ENCODE assay signal across 8 mouse cellular contexts in the genomic region with DNA sequence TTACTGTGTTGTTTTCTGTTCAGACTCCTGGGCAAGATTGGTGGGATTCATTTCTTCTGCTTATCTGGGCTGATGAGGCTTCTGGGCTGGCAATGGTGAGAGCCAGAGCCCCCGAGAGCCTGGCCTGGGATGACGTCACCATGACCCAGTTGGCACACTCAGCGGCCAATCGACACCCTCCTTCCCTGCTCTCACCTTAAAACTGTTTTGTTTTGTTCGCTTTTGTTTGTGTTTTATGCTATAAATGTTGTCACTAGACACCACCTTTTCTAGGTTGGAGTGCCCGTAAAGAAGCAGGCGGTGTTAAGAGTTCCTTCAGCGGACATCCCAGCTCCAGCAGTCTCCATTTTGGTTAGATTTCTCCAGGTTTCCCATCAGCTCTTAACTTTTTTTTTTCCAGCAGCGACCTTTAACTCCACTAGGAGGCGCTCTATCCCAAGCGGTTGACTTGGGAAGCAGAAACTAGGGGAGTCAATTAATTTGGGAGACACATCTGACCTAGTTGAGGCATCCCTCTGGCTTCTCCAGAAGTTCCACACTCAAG. TPM values are rescaled to one million over a fixed set of nuclear protein-coding genes. Genes with fewer than 3 reads are reported as not detected.
DNase-seq lines count a peak whose midpoint lies in the region; ATAC-seq lines count a peak whose summit lies in the region.

No protein-coding gene starts in this region.

- no peak for ATAC-seq in hindbrain, embryonic 13.5 days (ENCODE audit: low FRiP score)
- ATAC-seq in limb, embryonic 11.5 days (ENCODE audit: insufficient number of reproducible peaks, low FRiP score, low TSS enrichment, low read depth), result no peak
- ATAC-seq in midbrain, embryonic 11.5 days (ENCODE audit: low FRiP score), result no peak

- WGBS in hindbrain, embryonic 13.5 days, result 8% methylated on average over 11 of the region's 11 CpGs
- 10% methylated on average over 11 of the region's 11 CpGs for WGBS in limb, embryonic 11.5 days
- WGBS in midbrain, embryonic 11.5 days, result 10% methylated on average over 11 of the region's 11 CpGs

- no peaks in the 10 kb centered on the region for H3K36me3 ChIP-seq in hindbrain, embryonic 13.5 days
- no peaks in the 10 kb centered on the region for H3K36me3 ChIP-seq in limb, embryonic 11.5 days (ENCODE audit: control insufficient read depth, insufficient read depth, low read length)
- H3K36me3 ChIP-seq in midbrain, embryonic 11.5 days (ENCODE audit: control insufficient read depth, insufficient read depth, low read length), result no peaks in the 10 kb centered on the region

- no peaks in the 10 kb centered on the region for H3K9me3 ChIP-seq in hindbrain, embryonic 13.5 days
- H3K9me3 ChIP-seq in limb, embryonic 11.5 days (ENCODE audit: control insufficient read depth, low read length), result no peaks in the 10 kb centered on the region
- H3K9me3 ChIP-seq in midbrain, embryonic 11.5 days (ENCODE audit: control insufficient read depth, low read length), result no peaks in the 10 kb centered on the region

- H3K4me3 ChIP-seq in hindbrain, embryonic 13.5 days, result no peak overlapping the region
- no peak overlapping the region for H3K4me3 ChIP-seq in limb, embryonic 11.5 days (ENCODE audit: low read depth, low read length)
- H3K4me3 ChIP-seq in midbrain, embryonic 11.5 days (ENCODE audit: low read depth, low read length), result peak overlapping the region; percentile 9; the same call in 1 of the 2 replicates

- DNase-seq in left cerebral cortex, adult 18-20 months (ENCODE audit: low spot score in 2 of 2), result peak; percentile 61 to 65
- no peak for DNase-seq in left cerebral cortex, adult 11 months (ENCODE audit: low spot score)
- DNase-seq in cerebellum, adult 11-12 months, result peak; percentile 72
- DNase-seq in forelimb bud, embryonic 11.5 days (ENCODE audit: low read depth, low spot score), result peak; percentile 71
- peak; percentile 65 for DNase-seq in limb, embryonic 11.5 days (ENCODE audit: low spot score)
- peak; percentile 96 for DNase-seq in midbrain, embryonic 11.5 days (ENCODE audit: low spot score, missing footprints)
- peak; percentile 68 for DNase-seq in testis, postnatal 10 days (ENCODE audit: low spot score)

- peak overlapping the region; percentile 33 for H3K4me2 ChIP-seq in hindbrain, embryonic 13.5 days
- peak overlapping the region; percentile 11; the same call in 1 of the 2 replicates for H3K4me2 ChIP-seq in limb, embryonic 11.5 days (ENCODE audit: low read depth, severe bottlenecking)
- peak overlapping the region; percentile 39 for H3K4me2 ChIP-seq in midbrain, embryonic 11.5 days

- H3K27me3 ChIP-seq in hindbrain, embryonic 13.5 days, result 0 out of 2 replicates have a peak, but pooled peaks cover 3% of the 10 kb centered on the region
- H3K27me3 ChIP-seq in limb, embryonic 11.5 days (ENCODE audit: control insufficient read depth, insufficient read depth, low read length), result no peaks in the 10 kb centered on the region
- no peaks in the 10 kb centered on the region for H3K27me3 ChIP-seq in midbrain, embryonic 11.5 days (ENCODE audit: control insufficient read depth, insufficient read depth, low read length)

- no peak overlapping the region for H3K9ac ChIP-seq in hindbrain, embryonic 13.5 days
- no peak overlapping the region for H3K9ac ChIP-seq in limb, embryonic 11.5 days (ENCODE audit: low read length)
- H3K9ac ChIP-seq in midbrain, embryonic 11.5 days (ENCODE audit: low read length), result no peak overlapping the region

- no peak overlapping the region for H3K27ac ChIP-seq in hindbrain, embryonic 13.5 days
- H3K27ac ChIP-seq in limb, embryonic 11.5 days (replicated peaks; ENCODE audit: low read depth, low read length), result no peak overlapping the region
- H3K27ac ChIP-seq in midbrain, embryonic 11.5 days (ENCODE audit: low read depth, low read length), result no peak overlapping the region

- peaks cover 5% of the 10 kb centered on the region for H3K4me1 ChIP-seq in hindbrain, embryonic 13.5 days (replicated peaks)
- no peaks in the 10 kb centered on the region for H3K4me1 ChIP-seq in limb, embryonic 11.5 days (ENCODE audit: control insufficient read depth, insufficient read depth, low read length)
- 0 out of 2 replicates have a peak, but pooled peaks cover 2% of the 10 kb centered on the region for H3K4me1 ChIP-seq in midbrain, embryonic 11.5 days (ENCODE audit: control insufficient read depth, insufficient read depth, low read length)

RNA-seq across cellular contexts. Expression of gene Shf, which starts 11.9 kb away (rescaled TPM):
- 10 to 100 TPM; 70.5 to 76.1 TPM for total RNA-seq in left cerebral cortex, adult 18-20 months (2021)
- 12.9 and 13.5 TPM in 2 replicates for polyA plus RNA-seq in hindbrain, embryonic 13.5 days (2015; fragmentation: Nextera tagmentation; extraction: Ambion mirVana)
- 6.2 and 7.9 TPM in 2 replicates for polyA plus RNA-seq in limb, embryonic 11.5 days (2014; fragmentation: Nextera tagmentation; extraction: Ambion mirVana)
- 6.7 and 9.2 TPM in 2 replicates for polyA plus RNA-seq in midbrain, embryonic 11.5 days (2014; fragmentation: Nextera tagmentation; extraction: Ambion mirVana)

RNA-seq across cellular contexts. Expression of gene Slc28a2, which starts 45.4 kb away (rescaled TPM):
- total RNA-seq in left cerebral cortex, adult 18-20 months (2021), result under 1 TPM; 0.26 to 0.30 TPM
- 0.05 and 0.14 TPM in 2 replicates for polyA plus RNA-seq in hindbrain, embryonic 13.5 days (2015; fragmentation: Nextera tagmentation; extraction: Ambion mirVana)
- not detected in 2 replicates for polyA plus RNA-seq in limb, embryonic 11.5 days (2014; fragmentation: Nextera tagmentation; extraction: Ambion mirVana)
- 0.22 TPM in 1 of 2 replicates, not detected in the other for polyA plus RNA-seq in midbrain, embryonic 11.5 days (2014; fragmentation: Nextera tagmentation; extraction: Ambion mirVana)
